Mouse (Mus musculus): ENCODE data around the gene Bicc1.

DNA sequence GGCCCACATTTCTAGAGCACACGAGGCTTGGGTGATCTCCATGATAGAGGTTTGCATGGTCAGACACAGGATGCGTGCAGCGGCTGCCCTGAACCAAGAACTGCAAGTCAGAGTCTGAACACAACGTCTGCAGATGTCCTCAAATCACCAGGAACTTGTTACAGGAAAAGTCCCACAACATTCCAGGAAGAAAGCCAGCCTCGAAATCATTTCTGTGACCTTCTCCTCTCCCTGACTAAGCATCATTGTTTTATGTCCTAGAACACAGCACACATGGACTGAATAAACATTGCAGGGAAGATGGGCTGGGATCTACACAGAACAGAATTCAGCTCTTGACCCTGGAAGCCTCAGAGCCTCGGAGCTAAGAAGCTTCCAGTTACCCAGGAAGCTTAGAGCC, 97.3 kb downstream of the Bicc1 start:
- TF ChIP-seq FLI1 (IDR thresholded peaks at IDR 0.05; ENCODE audit: low read length) (no peak), GATA1 (IDR thresholded peaks at IDR 0.05; ENCODE audit: borderline replicate concordance, low read length) (no peak)
